Mouse (Mus musculus) yolk sac, embryonic 10.5 days (tissue): Measurements from ENCODE around the gene Adam19.
"Not testable (repeated sequence)": the region's sequence is repeated elsewhere in the genome, so short reads cannot be mapped to it uniquely, and the experiment has no call there.

Source experiments
- DNase-seq: peaks from one replicate; pipeline ENCODE4 v3.0.0-alpha.2; 2017; ENCODE audit warnings: low spot score

Gene Adam19

DNA sequence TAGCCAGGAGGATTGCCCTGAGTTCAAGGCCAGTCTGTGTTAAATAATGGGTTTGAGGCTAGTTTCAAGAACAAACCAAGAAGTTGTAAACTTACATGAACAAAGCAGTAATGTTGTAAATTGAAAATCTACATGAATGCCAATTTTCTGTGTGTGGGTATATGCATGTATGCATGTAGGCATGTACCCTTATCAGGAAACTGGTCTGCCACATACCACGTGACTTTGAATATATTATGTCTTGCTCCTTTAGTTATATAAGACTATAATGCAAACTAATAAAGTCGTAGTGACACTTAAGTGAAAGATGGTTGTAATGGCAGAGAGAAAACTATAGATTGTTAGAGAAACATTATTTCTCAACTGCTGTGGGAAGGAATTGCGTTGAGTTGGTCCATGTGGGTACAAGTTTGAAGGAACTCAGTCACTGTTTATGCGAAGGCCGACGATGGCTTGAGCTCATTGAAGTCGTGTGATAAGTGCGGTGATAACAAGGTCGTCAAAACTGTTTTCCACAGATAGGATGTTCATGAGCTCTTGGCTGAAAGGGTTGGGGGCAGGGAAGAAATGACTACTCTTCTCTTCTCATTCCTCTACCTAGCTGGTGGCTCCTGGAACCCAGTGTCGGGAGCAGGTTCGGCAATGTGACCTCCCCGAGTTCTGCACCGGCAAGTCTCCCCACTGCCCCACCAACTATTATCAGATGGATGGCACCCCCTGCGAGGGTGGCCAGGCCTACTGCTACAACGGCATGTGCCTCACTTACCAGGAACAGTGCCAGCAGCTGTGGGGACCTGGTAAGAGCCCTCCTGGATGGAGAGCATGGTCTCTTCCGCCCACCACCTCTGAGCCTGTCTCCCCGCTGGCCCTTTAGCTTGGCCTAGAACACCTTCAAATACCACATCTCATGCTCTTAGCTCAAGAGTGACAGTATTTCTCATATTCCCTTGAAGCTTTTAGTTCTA lies 75.5 kb downstream of the Adam19 start:
- DNase-seq: no peak

DNA sequence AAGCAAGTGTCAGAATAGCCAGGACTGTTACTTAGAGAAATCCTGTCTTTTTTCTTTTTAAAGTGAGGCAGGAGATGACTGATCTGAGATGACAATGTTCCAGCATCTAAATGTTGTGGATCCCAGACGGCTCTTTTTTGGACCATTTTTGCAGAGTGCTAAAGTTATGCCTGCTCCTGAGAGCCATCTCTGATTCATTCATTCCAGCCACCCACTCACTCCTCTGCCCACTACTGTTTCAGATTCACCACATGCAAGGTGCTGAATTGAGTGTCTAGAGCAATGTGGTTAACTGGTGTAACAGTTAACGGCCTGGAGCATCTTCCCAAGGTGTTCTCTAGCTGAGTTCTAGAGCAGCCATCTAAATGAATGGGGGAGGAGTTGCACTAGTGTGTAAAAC lies 79.1 kb downstream of the Adam19 start:
- no peak for DNase-seq

DNA sequence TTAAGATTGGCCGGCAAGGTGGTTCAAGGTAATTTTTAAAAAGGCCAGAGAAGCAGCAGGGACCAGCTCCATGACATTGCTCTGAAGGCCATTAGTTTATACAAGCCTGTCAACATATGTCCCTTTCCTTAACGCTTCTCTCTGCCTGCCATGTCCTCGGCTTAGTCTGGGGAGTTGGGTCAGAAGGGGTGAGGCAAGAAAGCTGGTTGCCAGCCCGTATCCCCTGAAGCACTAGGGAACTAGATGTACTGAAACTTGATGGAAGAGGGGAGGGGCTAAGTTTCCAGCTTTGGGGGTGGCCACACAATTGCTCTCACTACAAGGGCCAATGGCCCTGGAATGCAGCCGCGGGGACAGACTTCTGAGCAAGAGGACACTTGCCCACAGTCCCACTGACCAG lies 87.5 kb downstream of the Adam19 start:
- no peak for DNase-seq

DNA sequence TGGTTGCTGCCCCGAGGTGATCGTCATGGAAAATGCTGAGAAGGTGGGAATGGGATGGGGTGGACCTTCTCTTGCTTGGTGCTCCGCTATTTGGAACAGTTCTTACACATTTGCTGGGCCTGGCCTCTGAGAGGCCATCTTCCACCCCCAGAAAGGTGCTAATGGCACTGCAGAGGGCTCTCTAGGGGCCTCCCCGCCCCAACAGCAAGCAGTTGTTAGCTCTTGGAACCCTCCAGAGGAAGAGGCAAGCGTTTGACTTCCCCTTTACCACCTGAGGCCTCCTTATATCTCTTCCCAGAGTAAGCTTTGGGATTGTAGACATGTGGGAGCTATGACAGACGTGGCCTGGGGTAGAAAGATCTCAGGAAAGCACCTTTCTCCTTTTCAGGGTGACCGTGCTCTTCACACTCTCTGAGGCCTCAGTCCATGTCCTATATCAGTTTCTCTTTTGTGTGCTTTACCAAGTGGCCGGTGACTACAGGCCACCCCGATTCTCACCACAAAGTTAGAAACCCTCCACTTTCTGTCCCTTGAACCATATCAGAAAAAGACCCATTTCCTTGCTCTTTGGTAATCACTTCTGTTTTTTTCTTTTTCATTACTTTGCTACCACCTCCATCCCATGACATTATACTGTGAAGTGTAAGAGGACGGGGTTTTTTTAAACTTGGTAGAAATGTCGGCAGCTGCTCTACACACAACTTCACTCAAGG lies 89.5 kb downstream of the Adam19 start:
- DNase-seq: no peak

DNA sequence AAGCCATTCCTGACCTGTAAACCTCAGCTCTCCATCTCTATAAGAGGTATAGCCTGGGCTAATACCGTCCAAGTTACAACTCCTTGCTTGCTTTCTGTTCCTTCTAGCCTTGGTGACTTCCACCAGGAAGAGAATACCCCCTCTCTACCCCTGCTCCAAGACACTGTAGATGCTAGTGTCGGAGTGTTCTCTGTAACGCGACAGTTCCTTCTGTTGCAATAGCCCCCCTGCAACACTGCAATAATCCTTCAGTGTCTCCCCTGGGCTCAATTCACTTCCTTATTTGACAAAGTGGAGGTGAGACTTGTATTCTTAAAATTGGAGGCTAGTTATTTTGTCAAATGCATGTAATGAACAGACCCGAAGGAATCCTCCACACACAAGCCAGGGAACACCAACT lies 90.8 kb downstream of the Adam19 start:
- no peak for DNase-seq

DNA sequence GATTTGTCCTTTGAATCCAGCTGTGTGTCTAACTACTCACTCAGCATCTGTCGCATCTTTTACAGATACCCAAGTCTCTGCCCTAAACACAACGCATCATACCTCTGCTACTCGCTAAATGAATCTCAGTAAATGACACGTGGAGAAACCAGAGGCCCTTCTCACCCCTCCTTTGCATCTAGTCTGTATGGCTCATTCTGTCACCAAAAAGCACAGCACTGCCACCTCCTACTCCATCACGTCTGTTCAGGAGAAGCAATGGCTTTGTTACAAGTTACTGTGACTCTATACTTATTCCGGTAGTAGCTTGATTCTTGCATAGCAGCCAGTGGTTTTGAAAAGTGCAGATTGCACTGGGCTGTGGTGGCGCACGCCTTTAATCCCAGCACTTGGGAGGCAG lies 101.2 kb downstream of the Adam19 start:
- DNase-seq: no peak

DNA sequence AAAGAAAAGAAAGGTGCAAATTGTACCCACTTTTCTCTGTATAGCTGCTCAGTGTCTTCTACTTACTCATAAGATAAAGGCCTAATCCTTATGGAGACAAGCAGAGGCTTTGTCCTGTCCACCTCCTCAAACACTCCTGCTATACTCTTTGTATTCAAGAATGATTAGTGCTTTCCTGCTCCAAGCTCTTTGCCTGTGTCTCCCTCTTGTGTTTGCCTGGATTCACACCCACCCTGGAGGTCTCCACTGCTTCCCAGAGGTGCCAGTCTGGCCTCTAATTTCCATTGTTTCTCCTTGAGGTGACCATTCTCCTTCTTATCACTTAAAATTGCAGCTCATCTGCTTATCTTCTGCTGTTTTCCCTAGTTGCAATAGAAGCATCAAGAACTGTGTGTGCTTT lies 101.7 kb downstream of the Adam19 start:
- DNase-seq: no peak

DNA sequence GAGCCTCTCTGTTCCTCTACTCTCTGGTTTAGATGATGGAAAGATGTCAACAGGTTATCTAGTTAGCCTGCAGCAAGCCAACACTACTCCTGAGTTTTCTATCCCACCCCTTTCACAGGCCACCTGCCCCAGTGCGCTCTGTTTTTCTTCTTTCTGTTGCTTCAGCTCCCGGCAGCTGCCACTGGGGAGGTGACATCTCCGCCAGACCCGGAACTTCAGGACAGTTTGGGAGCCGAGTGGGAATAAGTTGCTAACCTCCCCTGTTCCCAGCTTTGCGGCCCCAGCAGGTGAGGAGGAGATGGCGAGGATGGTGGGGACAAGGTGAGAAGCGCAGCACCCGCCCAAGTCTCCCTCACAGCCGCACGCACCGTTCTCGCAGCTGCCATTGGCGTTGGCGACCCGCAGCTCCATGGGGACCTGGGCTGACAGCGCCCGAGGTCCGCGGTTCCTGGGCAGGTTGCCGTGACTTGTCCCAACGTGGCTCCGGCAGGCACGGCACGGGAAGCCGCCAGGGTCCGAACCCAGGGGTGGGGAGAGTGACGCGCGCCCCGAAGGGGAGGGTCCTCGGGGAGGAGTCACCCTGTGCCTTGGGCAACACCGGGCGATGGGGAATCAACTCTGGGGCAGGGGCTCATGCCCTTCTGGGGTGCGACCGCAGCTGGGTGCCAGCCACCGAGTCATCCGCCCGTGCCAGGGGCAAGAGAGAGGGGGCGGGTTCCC lies 110.2 kb downstream of the Adam19 start, which contains the start of gene Nipal4:
Gene Nipal4 (minus strand): TSS at position 643 of the 720 bp plus-strand sequence.
- peak; percentile 11 for DNase-seq

DNA sequence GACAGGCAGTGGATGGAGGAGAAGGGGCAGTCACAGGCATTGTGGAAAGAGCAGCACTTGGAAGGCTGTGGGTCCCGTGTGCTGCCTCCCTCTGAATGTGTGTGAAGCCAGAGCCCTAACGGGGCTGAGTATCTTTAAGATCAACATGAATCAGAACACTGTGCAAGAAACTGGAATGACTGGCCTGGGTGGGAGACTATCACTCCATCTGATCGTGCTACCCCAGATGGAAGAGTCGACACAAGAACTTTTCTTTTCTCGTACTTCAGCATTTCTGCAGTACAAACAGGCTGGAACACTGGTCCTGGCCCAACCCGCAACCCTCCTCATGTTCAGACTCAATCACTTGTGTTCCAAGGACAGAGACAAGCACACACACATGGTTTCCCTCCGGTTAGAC lies 112.7 kb downstream of the Adam19 start:
- DNase-seq: no peak

DNA sequence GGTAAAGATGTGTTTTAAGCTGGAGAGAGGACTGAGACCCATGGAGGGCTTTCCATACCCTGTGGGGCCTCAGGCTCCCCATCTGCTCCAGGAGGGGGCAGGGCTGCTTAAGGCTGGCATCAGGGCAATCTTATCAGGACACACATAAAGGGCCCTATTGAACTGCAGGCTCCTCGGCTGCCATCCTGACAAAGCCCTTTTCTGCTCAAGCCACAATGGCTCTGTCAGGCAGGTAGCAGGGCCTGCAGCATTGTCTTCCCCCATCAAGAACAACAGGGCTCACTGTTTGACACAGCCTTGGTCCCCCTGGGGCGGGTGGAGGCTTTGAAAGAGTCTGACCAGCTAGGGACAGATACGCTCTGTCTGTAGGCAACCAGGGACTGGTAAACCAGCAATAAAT lies 114.1 kb downstream of the Adam19 start:
- DNase-seq: no peak

DNA sequence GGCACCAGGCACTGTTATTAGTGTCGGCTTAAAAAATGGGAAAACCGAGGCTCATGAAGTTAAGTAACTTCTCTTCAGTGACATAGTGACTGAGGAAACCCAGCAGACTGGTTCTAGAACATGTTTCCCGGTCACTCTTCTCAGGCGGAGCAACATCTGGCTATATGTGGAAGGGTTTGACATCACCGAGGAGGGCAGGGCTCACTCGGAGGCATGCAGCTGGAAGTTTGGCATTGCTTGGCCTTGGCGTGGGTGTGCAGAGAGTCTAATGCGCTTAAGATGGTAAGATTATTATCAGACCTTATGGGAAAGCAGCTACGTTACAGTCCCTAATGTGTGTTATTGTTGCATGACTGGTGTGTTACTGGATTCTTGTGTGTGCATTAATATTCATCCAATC lies 116.3 kb downstream of the Adam19 start:
- no peak for DNase-seq

DNA sequence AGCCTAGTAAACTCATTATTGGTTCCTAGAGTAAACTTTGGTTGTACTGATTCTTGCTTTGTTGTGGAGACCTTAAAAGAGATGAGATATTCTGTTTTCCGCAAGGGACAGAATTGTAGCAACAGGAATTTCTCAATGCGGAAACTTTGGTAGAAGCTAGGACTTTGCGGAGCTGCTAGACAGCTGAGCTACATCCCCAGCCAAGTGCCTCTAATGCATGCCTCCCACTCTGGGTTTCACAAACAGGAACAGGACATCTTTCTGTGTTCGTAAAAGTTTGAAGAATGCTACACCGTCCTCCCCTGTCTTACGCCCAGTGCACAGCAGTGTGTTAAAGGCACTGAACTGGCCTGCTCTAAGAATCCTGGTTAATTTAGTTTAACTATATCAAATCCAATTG lies 120.4 kb downstream of the Adam19 start:
- no peak for DNase-seq

DNA sequence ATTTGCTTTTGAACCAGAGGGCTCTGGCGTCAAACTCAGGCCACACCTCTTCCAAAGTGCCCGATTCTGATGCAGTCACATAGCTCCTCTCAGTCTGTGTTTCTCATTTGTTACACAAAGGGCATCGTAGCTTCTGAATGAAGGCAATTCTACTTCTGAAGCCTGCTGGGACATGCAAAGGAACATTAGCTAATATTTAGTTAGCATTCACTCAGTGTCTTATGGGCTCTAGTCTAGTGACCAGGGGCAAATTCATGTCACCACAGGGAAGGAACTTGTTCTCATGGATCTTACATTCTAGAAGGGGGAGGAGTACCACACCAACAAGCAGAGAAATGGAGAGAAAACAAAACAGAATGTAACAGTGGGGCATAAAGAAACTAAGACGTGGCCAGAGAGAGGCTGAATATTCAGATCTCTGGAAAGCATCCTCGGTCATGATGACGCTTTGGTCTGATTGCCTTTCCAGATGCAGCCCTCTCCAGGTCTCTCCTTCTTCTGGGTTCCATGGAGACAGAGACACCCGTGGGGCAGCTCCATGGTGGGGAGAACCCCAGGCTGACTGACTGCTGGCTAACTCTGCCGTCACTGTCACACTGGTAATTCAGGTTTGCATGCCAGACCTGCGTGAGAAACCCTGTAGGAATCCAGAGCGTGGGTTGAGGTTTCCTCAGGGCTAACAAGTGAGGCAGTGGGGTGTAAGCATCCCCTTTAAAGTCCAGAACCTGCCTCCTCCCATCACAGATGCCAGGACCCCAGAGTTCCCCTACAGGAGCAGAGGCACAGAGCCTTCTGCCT lies 121.7 kb downstream of the Adam19 start:
- DNase-seq: no peak

DNA sequence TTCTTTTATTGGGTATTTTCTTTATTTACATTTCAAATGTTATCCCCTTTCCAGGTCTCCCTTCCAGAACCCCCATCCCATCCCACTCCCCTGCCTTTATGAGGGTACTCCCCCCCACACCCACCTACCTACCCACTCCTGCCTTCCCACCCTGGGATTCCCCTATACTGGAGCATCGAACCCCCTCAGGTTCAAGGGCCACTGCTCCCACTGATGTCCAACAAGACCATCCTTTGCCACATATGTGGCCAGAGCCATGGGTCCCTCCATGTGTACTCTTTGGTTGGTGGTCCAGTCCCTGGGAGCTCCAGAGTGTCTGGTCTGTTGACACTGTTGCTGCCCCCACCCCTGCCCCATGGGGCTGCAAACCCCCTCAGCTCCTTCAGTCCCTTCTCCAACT lies 126.2 kb downstream of the Adam19 start:
- not testable (repeated sequence) for DNase-seq

DNA sequence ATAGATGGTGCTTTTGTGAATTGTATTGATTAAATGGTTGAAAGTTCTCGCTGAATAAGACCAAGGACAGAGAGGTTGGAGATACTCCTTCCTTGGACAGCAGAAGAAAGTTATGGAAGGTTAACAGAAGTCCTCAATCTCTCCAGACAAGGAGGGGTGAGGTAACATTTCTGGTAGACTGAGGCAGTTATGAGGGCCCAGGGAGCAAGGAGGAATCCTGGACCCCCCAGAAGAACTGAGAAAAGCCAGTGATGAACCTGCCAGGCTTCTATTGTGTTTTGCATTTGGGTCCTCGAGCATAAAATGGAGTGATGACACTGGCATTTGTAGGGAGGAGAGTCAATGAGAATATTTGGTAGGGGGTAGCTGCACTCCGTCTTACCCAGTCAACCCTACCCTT lies 129.2 kb downstream of the Adam19 start:
- DNase-seq: no peak

DNA sequence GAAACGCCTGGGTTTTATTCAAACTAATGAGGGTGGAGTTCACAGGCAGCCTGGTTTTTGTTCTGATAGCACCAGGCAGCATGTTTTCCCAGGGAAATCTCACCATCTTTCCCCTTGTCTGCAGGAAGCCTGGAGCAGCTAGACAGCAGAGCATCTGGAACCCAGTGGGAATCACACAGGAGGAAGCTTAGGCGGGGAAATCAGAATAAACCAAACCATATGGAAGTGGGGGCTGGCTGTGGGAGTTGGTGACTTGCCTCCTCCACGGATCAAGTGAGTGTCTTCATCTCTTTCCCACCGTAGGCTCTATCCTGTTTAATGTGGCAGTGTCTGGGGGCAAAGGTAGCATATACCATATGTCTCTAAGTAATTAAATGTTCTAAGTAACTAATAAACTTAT lies 129.7 kb downstream of the Adam19 start:
- DNase-seq: no peak

DNA sequence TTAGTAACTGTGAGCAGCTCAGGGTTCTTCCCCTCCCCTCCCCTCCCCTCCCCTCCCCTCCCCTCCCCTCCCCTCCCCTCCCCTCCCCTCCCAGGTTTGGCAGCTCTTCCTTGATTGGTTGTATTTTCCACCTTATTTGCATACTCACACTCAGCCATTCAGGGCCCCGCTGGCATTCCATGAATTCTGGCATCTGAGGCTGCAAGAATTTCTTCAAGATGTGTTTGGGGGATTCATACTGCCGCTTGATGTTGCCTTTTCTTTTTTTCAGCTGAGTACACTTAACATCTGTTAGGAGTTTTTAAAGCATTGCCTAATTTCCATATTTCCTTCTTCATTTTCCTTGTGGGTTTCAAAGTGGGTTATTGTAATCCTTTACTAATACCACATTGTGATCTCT lies 132.5 kb downstream of the Adam19 start:
- no peak for DNase-seq

DNA sequence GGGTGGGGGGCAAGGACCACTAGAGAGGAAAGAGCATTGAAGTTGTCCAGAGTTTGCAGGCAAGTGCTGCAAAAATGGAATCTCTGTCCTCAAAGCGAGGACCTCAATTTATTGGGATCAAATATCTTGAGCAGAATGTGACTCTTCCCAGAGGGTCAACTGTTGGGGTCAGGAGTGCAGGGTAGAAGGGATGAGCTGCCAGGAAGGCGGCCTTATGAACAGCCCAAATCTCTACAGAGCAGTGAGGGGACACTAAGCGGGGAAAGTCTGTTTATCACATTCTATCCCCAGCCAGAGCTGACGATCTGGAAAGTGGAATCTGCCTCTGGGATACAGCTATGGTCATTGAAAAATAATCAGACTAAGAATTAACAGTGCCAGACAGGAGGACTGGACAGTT lies 138.4 kb downstream of the Adam19 start:
- peak; percentile 11 for DNase-seq
